Mouse (Mus musculus) 416B (cell line): ENCODE results near the gene Olfr724.
"Not testable (repeated sequence)": the region's sequence is repeated elsewhere in the genome, so short reads cannot be mapped to it uniquely, and the experiment has no call there.

Experiments used
- DNase-seq: peaks from one replicate; pipeline ENCODE4 v3.0.0; 2011; ENCODE audit warnings: low read depth

Olfr724 gene

GRCm38 (mm10) chr14:49963174-49963573, at the start of gene Olfr724:
TSS of gene Olfr724 (minus strand) at chr14:49963274.
- DNase-seq: not testable (repeated sequence)

- DNase-seq: no peak
Observed at GRCm38 (mm10) chr14:49955890-49956289, 7.2 kb downstream of the Olfr724 start.

- DNase-seq: not testable (repeated sequence)
Observed at GRCm38 (mm10) chr14:49931687-49932086, 31.4 kb downstream of the Olfr724 start, which contains the start of gene Olfr723. TSS of gene Olfr723 (minus strand) at chr14:49931787.
